Mouse (Mus musculus) cerebellum, adult 9-11 months (tissue): ENCODE results near the gene Fanca.
A peak's percentile ranks its signal among the peaks of the same experiment; 100 is the strongest.

Source experiments
- DNase-seq: peaks from one replicate; pipeline ENCODE4 v3.0.0; 2022

Gene Fanca

GRCm38 (mm10) chr8:123318467-123318911 lies at the start of gene Fanca:
Gene Fanca (minus strand): TSS chr8:123318576.
- peak; percentile 92 for DNase-seq

- DNase-seq, result peak; percentile 69
These were observed 42.8 kb upstream of the Fanca start for GRCm38 (mm10) chr8:123361082-123361739.

GRCm38 (mm10) chr8:123353216-123353615 lies 34.8 kb upstream of the Fanca start:
- no peak for DNase-seq

GRCm38 (mm10) chr8:123352786-123353185 lies 34.4 kb upstream of the Fanca start:
- DNase-seq, result no peak

GRCm38 (mm10) chr8:123352118-123352517 lies 33.7 kb upstream of the Fanca start:
- DNase-seq, result no peak

GRCm38 (mm10) chr8:123349073-123349472 lies 30.7 kb upstream of the Fanca start:
- DNase-seq, result no peak

- no peak for DNase-seq
These were observed 30.0 kb upstream of the Fanca start for GRCm38 (mm10) chr8:123348237-123348843.

GRCm38 (mm10) chr8:123347293-123347692 lies 28.9 kb upstream of the Fanca start:
- no peak for DNase-seq

GRCm38 (mm10) chr8:123345856-123346255 lies 27.5 kb upstream of the Fanca start:
- no peak for DNase-seq

- DNase-seq, result no peak
These were observed 26.8 kb upstream of the Fanca start for GRCm38 (mm10) chr8:123345135-123345534.

- no peak for DNase-seq
These were observed 25.0 kb upstream of the Fanca start for GRCm38 (mm10) chr8:123343422-123343821.

- no peak for DNase-seq
These were observed 24.5 kb upstream of the Fanca start for GRCm38 (mm10) chr8:123342911-123343310.

- DNase-seq, result no peak
These were observed 23.9 kb upstream of the Fanca start for GRCm38 (mm10) chr8:123342253-123342652.

- no peak for DNase-seq
These were observed 23.0 kb upstream of the Fanca start for GRCm38 (mm10) chr8:123341040-123342015.

- DNase-seq, result no peak
These were observed 21.7 kb upstream of the Fanca start for GRCm38 (mm10) chr8:123340071-123340470.

GRCm38 (mm10) chr8:123337475-123337874 lies 19.1 kb upstream of the Fanca start:
- no peak for DNase-seq

GRCm38 (mm10) chr8:123334467-123334866 lies 16.1 kb upstream of the Fanca start:
- no peak for DNase-seq

GRCm38 (mm10) chr8:123333864-123334263 lies 15.5 kb upstream of the Fanca start:
- no peak for DNase-seq

GRCm38 (mm10) chr8:123333091-123333587 lies 14.8 kb upstream of the Fanca start:
- DNase-seq, result peak; percentile 30

GRCm38 (mm10) chr8:123332262-123333090 lies 14.1 kb upstream of the Fanca start, which contains the start of gene Spire2:
Gene Spire2 (plus strand): TSS chr8:123332713.
- DNase-seq, result peak; percentile 85

- DNase-seq, result no peak
These were observed 13.4 kb upstream of the Fanca start for GRCm38 (mm10) chr8:123331810-123332209.

- no peak for DNase-seq
These were observed 12.9 kb upstream of the Fanca start for GRCm38 (mm10) chr8:123331301-123331700.
